Mouse (Mus musculus) gastrocnemius, adult 2 months (tissue): ENCODE data around the gene Aifm2. TPM values are rescaled to one million over a fixed set of nuclear protein-coding genes. Genes with fewer than 3 reads are reported as not detected.

Source experiments
- DNase-seq: peaks from one replicate; pipeline ENCODE4 v3.0.0; 2022
- H3K27ac ChIP-seq: fragments of 200-600 bp; 2 replicates; pipeline ENCODE4 v1.8.1; 2022; ENCODE audit warnings: mild to moderate bottlenecking
- H3K4me3 ChIP-seq: fragments of 200-600 bp; 2 replicates; pipeline ENCODE4 v1.8.1; 2022; ENCODE audit warnings: mild to moderate bottlenecking, moderate library complexity
- CTCF ChIP-seq: fragments of 200-600 bp; IDR thresholded peaks from 2 replicates; pipeline ENCODE4 v1.8.1; 2022; ENCODE audit warnings: antibody characterized with exemption, mild to moderate bottlenecking, moderate library complexity
- intact Hi-C: fragments of 180-260 bp; cut with DNase I; formaldehyde crosslinking; loops from one replicate; pipeline ENCODE4 v1.15.1; 2025
- total RNA-seq, 2 experiments: library from RNA; stranded (reverse); gene quantifications; 2 replicates each; pipeline ENCODE4 v1.2.3; 2021

The Aifm2 gene
- total RNA-seq, 2 experiments from 2014 or later: 13.9 to 19.7 TPM

DNA sequence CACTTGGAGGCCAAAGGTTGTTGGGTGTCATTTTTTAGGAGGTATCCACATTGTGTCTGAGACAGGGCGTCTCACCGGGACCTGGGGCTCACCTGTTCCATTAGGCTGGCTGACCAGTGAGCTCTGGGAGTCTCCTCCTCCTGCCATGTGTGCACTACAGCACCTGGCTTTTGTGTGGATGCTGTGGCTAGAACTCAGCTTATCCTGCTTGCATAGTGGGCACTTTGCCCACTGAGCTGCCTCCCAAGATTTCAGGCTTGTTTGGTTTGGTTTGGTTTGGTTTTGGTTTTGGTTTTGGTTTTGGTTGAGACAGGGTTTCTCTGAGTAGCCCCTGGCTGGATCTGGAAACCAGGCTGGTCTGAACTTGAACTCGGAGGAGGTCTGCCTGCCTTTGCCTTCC is 7.2 kb downstream of the Aifm2 start:
- no peak overlapping the region for H3K4me3 ChIP-seq
- intact Hi-C loops: no loop called here
- no peak overlapping the region for H3K27ac ChIP-seq
- DNase-seq: no peak
- TF ChIP-seq CTCF: no peak

DNA sequence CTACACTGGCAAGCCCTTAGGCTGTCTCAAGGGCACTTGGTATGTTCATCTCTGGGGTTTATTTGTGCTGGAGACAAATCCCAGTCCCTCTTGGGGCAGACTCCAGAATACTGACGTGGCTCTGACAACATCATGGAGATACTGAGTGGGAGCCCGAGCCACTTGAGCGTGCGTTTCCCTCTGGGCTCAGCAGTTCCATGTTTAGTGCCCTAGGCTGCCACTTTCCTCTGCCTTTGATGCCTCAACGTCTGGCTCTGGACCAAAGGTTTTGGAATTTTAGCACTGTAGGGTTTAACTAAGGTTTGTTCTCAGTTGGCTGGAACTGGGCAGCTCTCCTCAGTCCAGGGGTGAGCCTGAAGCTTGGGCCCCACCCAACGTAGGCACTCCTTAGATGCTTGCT is 8.2 kb downstream of the Aifm2 start:
- no peak for TF ChIP-seq CTCF
- H3K4me3 ChIP-seq: no peak overlapping the region
- intact Hi-C loops: no loop called here
- DNase-seq: no peak
- H3K27ac ChIP-seq: no peak overlapping the region

DNA sequence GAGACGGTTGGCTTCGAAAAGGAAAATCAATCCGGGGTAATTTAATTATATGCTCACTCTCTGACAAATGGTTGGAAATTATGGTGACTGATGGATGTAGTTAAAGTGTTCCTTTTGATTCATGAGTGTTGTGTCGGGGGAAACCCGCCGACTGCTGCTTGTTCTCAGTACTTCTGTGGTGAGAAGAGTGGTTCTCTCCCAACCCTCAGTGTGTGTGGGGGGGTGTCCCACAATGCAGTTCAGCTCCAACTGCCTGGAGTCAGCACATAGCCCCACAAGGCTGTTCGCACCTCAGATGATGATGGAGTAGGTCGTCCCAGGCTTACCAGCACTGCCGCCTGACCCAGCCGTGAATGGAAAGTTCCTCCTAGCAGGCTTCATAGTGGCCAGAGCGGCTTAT is 14.1 kb downstream of the Aifm2 start:
- no peak for TF ChIP-seq CTCF
- H3K27ac ChIP-seq: no peak overlapping the region
- intact Hi-C loops: no loop called here
- H3K4me3 ChIP-seq: no peak overlapping the region
- no peak for DNase-seq

DNA sequence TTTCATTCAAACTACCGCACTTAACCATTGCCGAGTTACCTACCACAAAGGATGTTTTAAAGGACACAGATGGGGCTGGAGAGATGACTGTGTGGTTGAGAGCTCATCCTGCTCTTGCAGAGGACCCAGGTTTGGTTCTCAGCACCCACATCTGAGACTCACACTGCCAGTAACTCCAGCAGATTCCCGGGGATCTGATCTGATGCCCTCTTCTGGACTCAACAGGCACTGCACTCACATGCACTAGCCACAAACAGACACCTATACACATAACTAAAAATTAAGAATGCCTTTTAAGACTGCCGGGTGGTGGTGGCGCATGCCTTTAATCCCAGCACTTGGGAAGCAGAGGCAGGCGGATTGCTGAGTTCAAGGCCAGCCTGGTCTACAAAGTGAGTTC is 15.1 kb downstream of the Aifm2 start:
- intact Hi-C loops: loop anchor here (5.0 kb wide), 1 partner anchor 58 kb away; no protein-coding TSS in a partner anchor
- TF ChIP-seq CTCF: no peak
- no peak overlapping the region for H3K27ac ChIP-seq
- DNase-seq: no peak
- H3K4me3 ChIP-seq: no peak overlapping the region

DNA sequence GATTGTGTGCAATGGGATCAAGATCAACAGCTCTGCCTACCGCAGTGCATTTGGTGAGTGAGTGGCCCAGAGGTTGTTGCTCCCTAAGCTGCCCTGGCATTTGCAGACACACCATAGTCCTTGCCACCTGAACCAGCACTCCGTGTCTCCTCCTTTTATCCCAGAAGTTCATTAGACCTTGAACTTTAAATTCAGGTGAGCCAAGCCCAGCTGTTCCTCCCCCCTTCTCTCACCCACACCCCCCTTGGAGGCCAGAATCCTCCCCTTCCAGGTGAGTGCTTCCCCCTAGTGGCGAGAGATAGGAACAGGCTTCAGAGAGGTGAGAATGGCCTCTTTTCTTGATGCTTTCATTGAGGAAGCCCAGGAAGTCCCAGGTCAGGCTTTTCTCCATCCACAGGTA is 19.3 kb downstream of the Aifm2 start:
- intact Hi-C loops: loop anchor here (2.0 to 5.0 kb wide), 2 partner anchors 16 to 62 kb away; no protein-coding TSS in a partner anchor
- no peak for DNase-seq
- H3K4me3 ChIP-seq: no peak overlapping the region
- TF ChIP-seq CTCF: peak; percentile 92
- no peak overlapping the region for H3K27ac ChIP-seq

DNA sequence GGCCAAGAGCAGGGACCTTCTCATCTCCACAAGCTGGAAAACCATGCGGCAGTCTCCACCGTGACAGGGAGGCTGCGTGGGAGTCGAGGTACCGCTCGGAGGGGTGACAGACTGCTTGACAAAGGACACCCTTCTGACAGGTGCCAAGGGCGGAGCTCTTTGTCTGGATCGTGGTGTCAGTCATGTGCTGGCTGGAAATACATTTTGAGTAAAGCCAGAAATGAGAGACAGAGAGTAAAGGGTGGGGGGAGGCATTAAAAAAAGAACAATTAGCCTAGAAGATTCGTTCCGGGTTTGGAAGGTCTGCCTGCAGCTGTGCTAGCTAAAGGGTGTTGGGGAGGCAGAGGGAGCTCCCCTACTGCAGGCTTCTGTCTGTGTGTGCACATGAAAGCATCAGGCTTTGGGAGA is 21.6 kb downstream of the Aifm2 start:
- no peak for DNase-seq
- TF ChIP-seq CTCF: no peak
- H3K27ac ChIP-seq: no peak overlapping the region
- H3K4me3 ChIP-seq: no peak overlapping the region
- intact Hi-C loops: no loop called here

DNA sequence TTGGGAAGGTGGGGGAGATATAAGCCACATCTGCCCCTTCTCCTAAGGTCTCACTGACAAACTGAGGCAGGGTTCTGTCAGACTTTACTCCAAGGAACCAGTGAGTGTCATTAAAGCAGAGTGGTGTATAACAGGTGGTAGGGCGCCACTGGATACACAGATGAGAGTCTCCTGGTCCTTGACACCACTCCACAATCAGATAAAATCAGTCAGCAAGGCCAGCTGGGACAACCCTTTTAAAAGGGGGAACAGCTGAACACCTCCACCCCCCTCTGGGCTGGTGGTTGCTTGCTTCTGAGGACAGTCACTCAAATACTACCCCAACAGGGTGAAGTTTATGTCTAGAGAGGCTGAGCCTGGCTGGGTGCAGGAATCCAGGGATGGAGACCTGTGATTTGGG is 22.5 kb downstream of the Aifm2 start:
- intact Hi-C loops: no loop called here
- TF ChIP-seq CTCF: no peak
- no peak for DNase-seq
- Histone ChIP-seq H3K4me3 (no peak overlapping the region), H3K27ac (no peak overlapping the region)

DNA sequence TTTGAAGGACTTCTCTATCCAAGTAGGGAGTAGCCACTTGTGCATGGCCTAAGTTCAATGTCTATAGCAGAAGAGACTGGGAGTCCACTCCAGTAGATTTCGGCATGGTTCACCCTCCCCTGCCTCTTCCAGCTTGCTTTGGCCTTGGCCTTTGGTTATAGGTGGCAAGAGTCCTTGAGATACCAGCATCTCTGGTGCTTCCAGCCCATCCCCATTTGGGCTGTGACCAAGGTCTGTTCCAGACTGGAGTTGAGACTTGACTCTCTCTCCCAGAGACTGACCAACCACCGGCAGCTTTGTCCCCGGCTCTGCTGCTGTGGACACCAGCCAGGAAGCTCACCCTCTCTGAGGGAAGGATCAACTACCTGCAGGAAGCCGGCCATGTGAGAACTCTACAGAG is 23.1 kb downstream of the Aifm2 start:
- no peak for DNase-seq
- intact Hi-C loops: no loop called here
- no peak for TF ChIP-seq CTCF
- H3K27ac ChIP-seq: no peak overlapping the region
- no peak overlapping the region for H3K4me3 ChIP-seq

DNA sequence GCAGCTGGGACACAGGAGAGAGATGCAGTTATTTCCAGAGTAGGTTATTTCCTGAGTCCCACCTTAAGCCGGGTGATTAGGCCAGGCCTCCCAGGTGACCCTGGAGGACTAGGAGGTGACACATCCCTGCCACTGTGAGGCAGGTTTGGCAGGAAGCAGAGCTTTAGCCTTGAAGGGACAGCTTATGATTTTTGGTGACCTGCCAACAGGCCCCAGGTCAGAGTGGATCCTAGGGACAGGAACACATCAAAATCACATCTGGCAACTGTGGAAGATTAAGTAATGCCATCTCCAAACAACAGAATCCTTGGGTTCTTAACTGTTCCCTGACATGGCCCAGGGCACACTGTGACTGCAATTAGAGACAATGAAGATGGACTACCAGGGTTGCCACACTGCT is 26.2 kb downstream of the Aifm2 start:
- intact Hi-C loops: no loop called here
- DNase-seq: no peak

DNA sequence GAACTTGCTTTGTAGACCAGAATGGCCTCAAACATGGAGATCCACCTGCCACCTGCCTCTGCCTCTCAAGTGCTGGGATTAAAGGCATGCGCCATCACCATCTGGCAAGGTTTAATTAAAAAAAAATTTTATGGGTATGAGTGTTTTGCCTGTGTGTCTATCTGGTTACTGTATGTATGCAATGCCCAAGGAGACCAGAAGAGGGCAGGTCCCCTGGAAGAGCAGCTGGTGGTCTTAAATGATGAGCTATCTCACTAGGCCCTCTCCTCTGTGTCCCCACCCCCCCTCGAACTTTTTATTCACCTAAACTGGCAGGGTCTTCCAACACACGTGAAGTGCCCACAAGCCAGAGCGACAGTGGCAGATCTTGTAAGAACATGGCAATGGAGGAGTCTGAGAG is 26.8 kb downstream of the Aifm2 start:
- intact Hi-C loops: no loop called here
- no peak overlapping the region for H3K27ac ChIP-seq
- no peak overlapping the region for H3K4me3 ChIP-seq
- TF ChIP-seq CTCF: peak; percentile 15; the same call in 1 of the 2 replicates
- DNase-seq: no peak

More for the DNA sequence above, 26.2 kb downstream of the Aifm2 start:
- no peak for TF ChIP-seq CTCF
- no peak overlapping the region for H3K4me3 ChIP-seq
- no peak overlapping the region for H3K27ac ChIP-seq

DNA sequence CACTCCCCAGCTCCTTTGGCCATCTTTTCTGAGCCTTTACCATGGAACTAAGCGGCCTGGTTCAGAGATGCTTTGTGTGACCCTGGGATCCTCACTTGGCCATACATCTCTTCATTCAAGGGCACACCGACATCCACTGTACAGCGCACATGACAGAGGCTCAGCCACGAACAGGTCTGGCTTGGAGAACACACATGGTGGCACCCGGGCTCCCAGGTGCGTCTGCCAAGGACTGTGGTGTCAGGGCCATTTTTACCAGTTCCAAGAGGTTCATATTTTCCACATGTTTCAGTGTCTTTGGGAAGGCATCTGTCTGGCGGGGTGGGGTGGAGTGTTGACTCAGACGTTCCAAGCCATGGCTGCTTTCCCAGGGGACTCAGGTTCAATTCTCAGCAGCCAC is 27.3 kb downstream of the Aifm2 start:
- DNase-seq: no peak
- intact Hi-C loops: no loop called here
- no peak overlapping the region for H3K27ac ChIP-seq
- H3K4me3 ChIP-seq: no peak overlapping the region
- TF ChIP-seq CTCF: no peak

DNA sequence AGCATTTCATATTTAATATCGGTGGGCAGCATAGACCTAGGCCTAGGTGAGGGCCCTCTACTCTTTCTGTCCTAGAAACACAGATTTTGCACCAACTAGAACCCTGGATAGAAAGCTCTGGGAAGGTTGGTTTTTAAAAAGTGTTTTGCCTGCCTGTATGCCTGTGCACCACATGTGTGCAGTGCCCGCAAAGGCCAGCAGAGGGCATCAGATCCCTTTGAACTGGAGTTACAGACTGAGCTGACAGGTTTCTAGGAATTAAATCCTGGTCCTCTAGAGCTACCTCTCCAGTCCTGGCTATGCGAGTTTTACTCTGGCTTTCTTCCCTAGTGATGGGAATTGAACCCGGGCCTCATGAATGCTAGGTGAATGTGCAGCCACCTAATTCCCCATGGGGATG is 30.1 kb downstream of the Aifm2 start:
- Histone ChIP-seq H3K4me3 (no peak overlapping the region), H3K27ac (no peak overlapping the region)
- TF ChIP-seq CTCF: peak; percentile 47
- no peak for DNase-seq
- intact Hi-C loops: no loop called here

DNA sequence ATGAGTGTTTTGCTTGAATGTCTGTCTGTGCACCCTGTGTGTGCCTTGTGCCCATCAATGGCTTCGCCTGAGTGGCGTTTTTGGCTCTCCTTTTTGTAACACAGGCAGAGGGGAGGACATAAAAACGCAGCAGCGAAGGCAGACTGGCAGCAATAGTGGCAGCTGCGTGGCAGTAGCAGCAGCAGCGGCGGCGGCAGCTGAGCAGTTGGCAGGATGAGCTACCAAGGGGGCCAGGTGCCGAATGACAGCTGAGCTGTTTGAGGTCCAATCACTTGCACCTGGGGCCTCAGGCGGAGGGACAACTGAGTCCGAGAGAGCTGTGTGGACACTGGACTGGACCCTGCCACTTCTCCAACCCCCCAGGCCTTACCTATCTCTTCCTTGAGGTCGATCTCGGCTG is 32.2 kb downstream of the Aifm2 start:
- intact Hi-C loops: no loop called here
- TF ChIP-seq CTCF: no peak

DNA sequence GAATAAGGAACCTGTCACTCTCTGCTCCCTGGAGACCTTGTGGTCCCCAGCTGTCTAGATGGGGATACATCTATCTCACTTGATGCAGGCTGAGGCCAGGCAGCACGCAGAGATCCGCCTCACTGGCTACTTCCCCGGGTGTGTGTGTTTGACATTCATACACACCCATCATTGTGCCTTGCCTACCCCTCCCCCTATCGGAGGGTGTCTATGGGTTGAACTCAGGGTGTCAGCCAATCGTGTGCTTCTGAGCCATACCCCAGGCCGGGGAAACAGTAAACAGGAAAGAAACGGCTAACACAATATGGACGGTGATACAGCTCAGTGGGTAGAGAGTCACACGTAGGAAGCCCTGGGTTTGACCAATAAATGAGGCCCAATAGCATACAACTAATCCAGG is 35.0 kb downstream of the Aifm2 start:
- no peak for TF ChIP-seq CTCF
- Histone ChIP-seq H3K27ac (no peak overlapping the region), H3K4me3 (no peak overlapping the region)
- intact Hi-C loops: no loop called here
- no peak for DNase-seq

More for the DNA sequence above, 32.2 kb downstream of the Aifm2 start:
- DNase-seq: peak; percentile 39
- Histone ChIP-seq H3K4me3 (no peak overlapping the region), H3K27ac (no peak overlapping the region)
